Mouse (Mus musculus) MEL (cell line): ENCODE data around the gene Sap18.

Experiments used
- CHD1 ChIP-seq: IDR thresholded peaks from 2 replicates; pipeline ENCODE4 v1.6.1; 2012; ENCODE audit warnings: low read depth, mild to moderate bottlenecking, inconsistent platforms, low read length, improper control_type of control experiment
- CHD2 ChIP-seq: IDR thresholded peaks from 2 replicates; pipeline ENCODE4 v1.6.1; 2011; ENCODE audit warnings: low read length, improper control_type of control experiment
- CTCF ChIP-seq, 3 experiments: IDR thresholded peaks in 2 of 3; conservative IDR thresholded peaks in 1 of 3; 2 replicates each; pipeline ENCODE4 v1.5.1; 2011 to 2012; ENCODE audit warnings: low read length in 3 of 3, low read depth in 2 of 3, mild to moderate bottlenecking in 2 of 3, improper control_type of control experiment in 1 of 3, inconsistent platforms in 1 of 3, mixed read lengths in 1 of 3, moderate library complexity in 1 of 3; ENCODE audit not compliant: control insufficient read depth in 1 of 3, insufficient read depth in 1 of 3, poor library complexity in 1 of 3, severe bottlenecking in 1 of 3
- E2F4 ChIP-seq: IDR thresholded peaks from 2 replicates; pipeline ENCODE4 v1.6.1; 2011; ENCODE audit warnings: low read depth, low read length, improper control_type of control experiment, borderline replicate concordance
- EP300 ChIP-seq, 2 experiments: IDR thresholded peaks; 2 replicates each; pipeline ENCODE4 v1.6.1; 2011; ENCODE audit warnings: improper control_type of control experiment in 2 of 2, low read length in 2 of 2, low read depth in 1 of 2, mild to moderate bottlenecking in 1 of 2
- JUND ChIP-seq: IDR thresholded peaks from 2 replicates; pipeline ENCODE4 v1.6.1; 2011; ENCODE audit warnings: low read depth, mild to moderate bottlenecking, improper control_type of control experiment, low read length
- MAX ChIP-seq: IDR thresholded peaks from 2 replicates; pipeline ENCODE4 v1.6.1; 2011; ENCODE audit warnings: low read length, improper control_type of control experiment
- POLR2A ChIP-seq, 2 experiments: IDR thresholded peaks; 2 replicates each; pipeline ENCODE4 v1.6.1; 2011 to 2012; ENCODE audit warnings: low read length in 2 of 2, mild to moderate bottlenecking in 2 of 2, control low read depth in 1 of 2, improper control_type of control experiment in 1 of 2, low read depth in 1 of 2, moderate library complexity in 1 of 2; ENCODE audit not compliant: control insufficient read depth in 1 of 2, insufficient read depth in 1 of 2, poor library complexity in 1 of 2
- POLR2AphosphoS2 ChIP-seq: IDR thresholded peaks from 2 replicates; pipeline ENCODE4 v1.6.1; 2011; ENCODE audit warnings: low read length, improper control_type of control experiment
- RCOR1 ChIP-seq: IDR thresholded peaks from 2 replicates; pipeline ENCODE4 v1.6.1; 2012; ENCODE audit warnings: low read depth, mild to moderate bottlenecking, inconsistent platforms, low read length, improper control_type of control experiment
- TAL1 ChIP-seq: IDR thresholded peaks from 2 replicates; pipeline ENCODE4 v1.6.1; 2012; ENCODE audit warnings: mild to moderate bottlenecking, inconsistent platforms, low read length, moderate library complexity, mixed read lengths
- TBP ChIP-seq: IDR thresholded peaks from 2 replicates; pipeline ENCODE4 v1.8.0; 2011; ENCODE audit warnings: low read depth, low read length, improper control_type of control experiment
- USF1 ChIP-seq: IDR thresholded peaks from 2 replicates; pipeline ENCODE4 v1.6.1; 2014; ENCODE audit warnings: low read depth, mild to moderate bottlenecking, inconsistent platforms, low read length, improper control_type of control experiment, moderate library complexity
- ZNF384 ChIP-seq: IDR thresholded peaks from 2 replicates; pipeline ENCODE4 v1.6.1; 2012; ENCODE audit warnings: low read depth, mild to moderate bottlenecking, inconsistent platforms, low read length, improper control_type of control experiment

DNA sequence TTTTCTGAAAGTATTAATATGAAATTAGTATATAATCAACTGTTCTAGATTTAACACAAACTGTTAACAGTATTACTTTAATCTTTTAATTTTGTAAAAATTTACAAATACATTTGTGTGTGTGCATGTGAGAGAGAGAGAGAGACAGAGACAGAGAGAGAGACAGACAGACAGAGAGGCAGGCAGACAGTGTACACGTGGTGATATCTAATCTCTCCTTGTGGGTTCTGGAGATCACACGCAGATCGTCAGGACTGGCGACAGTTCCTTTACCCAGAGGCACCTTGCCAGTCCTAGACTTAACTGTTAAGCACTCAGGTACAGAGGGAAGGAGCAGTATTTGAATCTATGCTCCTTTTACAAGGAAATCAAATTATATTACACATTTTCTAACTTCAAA, 22.9 kb downstream of the Sap18 start:
- TF ChIP-seq POLR2A (IDR thresholded peaks at IDR 0.05; ENCODE audit: control insufficient read depth in 1 of 2, insufficient read depth in 1 of 2, low read depth in 1 of 2, low read length in 2 of 2, poor library complexity in 1 of 2) (no peak), MAX (peak; percentile 80), CTCF (IDR thresholded peaks at IDR 0.05 in 2 of 3, conservative IDR thresholded peaks at IDR 0.05 in 1 of 3; ENCODE audit: control insufficient read depth in 1 of 3, insufficient read depth in 1 of 3, low read depth in 2 of 3, low read length in 3 of 3, poor library complexity in 1 of 3, severe bottlenecking in 1 of 3) (no peak), USF1 (peak; percentile 62; the same call in 1 of the 2 replicates), TAL1 (no peak), JUND (no peak), RCOR1 (no peak), CHD2 (no peak), CHD1 (no peak), E2F4 (no peak), POLR2AphosphoS2 (no peak), ZNF384 (no peak), EP300 (IDR thresholded peaks at IDR 0.05; ENCODE audit: low read depth in 1 of 2, low read length in 2 of 2) (peak; percentile 20 to 38; a peak in 1 of 4 replicates), TBP (no peak)
